Mouse (Mus musculus): ENCODE data around the gene Gm49673.
"Not testable (repeated sequence)": the region's sequence is repeated elsewhere in the genome, so short reads cannot be mapped to it uniquely, and the experiment has no call there.

Gene Gm49673

GRCm38 (mm10) chr17:8147439-8148316 lies at the start of gene Gm49673, which contains the start of gene Rnaset2a:
Gene Gm49673 (minus strand): TSS chr17:8147788.
Gene Rnaset2a (minus strand): TSS chr17:8148097.
- peak; percentile 56 for DNase-seq

DNA sequence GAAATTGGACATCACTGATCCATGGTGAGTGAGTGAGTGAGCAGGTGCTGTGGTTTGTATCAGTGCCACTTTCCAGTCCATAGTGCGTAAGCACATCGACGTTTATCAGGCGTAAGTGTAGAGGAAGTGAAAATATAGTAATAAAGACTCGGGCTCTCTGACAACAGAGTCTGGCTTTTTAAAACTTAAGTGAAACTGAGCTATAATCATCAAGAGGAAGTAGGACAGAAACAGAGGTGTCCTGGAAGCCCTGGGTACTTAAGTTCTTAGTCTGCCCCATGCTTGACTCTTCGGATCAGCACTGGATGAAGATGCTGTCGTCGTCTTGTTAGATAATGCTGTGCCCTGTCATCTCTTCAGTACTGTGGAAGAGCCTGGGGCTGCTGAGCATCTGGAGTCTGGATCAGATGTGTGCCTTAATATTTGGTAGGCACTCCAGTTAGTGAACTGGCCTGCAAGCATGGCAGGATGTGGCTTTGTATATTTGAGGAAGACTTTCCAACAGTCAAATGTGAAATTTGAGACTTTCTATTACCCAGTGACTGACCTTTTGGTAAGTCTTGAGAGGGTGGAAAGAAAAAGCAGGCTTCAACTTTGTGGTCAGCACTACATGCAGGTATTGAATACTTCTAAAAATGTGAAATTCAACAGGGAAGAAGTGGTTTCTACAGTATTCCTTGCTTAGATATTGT lies 48.2 kb upstream of the Gm49673 start:
- no peak for DNase-seq

GRCm38 (mm10) chr17:8193678-8194077 lies 46.1 kb upstream of the Gm49673 start:
- DNase-seq: no peak

- no peak for DNase-seq
Observed at GRCm38 (mm10) chr17:8184217-8184616, 36.6 kb upstream of the Gm49673 start.

GRCm38 (mm10) chr17:8183815-8184214 lies 36.2 kb upstream of the Gm49673 start:
- no peak for DNase-seq

- peak; percentile 7 for DNase-seq
Observed at GRCm38 (mm10) chr17:8177090-8177489, 29.5 kb upstream of the Gm49673 start.

DNA sequence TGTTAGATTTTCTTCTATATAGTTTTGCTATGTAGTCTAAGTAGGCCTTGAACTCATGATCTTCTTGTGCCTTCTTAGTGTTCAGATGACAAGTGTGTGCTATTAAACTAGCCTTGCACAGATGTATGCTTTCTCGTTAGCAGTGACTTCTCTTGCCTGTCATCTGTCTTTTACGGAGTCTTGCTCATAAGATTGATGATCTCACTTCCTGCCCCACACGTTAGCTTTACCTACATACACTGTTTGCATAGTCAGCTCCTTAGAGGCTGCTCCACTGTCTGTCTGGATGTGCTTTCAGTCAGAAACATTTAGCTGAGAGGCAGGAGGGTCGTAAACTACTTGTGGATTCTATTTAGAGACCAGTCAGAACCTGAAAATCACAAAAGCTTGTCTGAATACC lies 23.5 kb upstream of the Gm49673 start:
- no peak for DNase-seq

DNA sequence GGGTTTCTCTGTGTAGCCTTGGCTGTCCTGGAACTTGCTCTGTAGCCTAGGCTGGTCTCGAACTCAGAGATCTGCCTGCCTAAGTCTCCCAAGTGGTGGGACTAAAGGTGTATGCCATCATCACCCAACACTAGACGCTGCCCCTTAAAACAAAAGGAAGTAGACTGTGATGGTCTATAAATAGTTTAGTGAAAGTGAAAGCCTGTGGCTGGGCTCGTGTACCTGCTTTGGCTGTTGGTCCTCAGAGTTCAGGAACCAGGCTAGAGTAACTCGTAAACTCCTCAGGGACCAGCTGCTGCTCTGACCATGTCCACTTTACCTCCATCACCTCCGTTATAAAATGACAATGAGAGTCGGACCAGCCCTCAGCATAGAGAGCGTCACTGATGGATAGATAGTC lies 22.7 kb upstream of the Gm49673 start:
- no peak for DNase-seq

GRCm38 (mm10) chr17:8167436-8167835 lies 19.8 kb upstream of the Gm49673 start:
- not testable (repeated sequence) for DNase-seq

GRCm38 (mm10) chr17:8166454-8166853 lies 18.9 kb upstream of the Gm49673 start:
- not testable (repeated sequence) for DNase-seq

DNA sequence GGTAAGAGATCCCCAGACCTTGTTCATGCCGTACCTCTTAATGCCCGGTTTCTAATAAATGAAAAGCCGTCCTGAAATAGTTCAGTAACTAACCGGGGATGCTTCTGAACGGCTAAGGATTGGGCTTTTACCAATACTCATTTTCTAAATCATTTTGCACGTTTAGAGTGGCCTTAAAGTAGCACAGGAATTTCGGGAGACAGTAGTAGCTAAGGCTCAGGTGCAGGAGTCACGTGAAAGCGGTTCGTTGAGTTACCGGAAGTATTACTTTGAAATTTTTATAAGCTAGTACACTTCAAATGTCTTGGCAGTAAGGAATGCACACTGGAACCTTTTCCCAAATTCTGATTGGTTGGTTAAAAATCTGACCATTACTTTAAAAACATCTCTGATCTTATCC lies 18.4 kb upstream of the Gm49673 start:
- DNase-seq: not testable (repeated sequence)

- DNase-seq: peak; percentile 32
Observed at GRCm38 (mm10) chr17:8165608-8165945, 18.0 kb upstream of the Gm49673 start.

DNA sequence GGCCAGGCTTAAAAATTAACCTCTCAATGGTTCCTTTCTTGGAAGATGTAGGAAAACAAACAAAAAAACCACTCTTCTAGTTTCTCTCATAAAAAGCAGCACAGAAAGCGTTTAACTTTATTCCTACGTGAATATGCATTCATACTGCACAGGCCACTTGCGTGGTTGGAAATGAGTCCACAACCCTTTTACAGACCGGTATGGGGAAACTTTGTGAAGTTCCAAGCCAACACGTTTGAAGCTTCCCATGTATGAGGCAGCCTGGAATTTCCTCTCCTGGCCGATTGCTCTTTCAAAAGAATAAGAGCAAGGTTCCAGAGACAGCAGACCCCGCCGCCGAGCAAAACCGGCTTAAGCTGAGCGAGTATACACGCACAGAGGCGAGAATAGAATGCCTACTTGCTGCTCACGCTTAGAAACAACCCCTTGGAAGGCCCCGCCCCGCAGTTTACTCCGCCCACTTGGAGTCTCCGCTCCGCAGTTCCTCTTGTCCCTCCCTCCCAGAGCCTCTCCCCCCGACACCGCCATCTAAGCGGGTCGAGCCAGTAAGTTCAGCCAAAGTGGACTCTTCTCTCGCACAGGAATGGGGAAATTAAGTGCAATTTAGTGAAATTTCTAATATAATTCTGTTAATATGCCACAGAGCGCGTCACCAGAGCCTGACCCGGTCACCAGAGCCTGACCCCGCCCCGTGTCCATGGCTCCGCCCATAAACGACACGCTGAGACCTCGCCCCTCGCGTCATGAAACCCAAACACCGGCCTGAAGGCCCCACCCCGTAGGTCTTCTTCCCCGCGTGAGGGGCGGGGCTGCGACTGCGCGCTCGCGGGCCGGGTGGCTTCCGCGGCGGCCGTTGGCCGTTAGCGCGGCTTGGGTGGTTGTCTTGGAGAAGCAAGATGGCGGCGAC lies 17.4 kb upstream of the Gm49673 start, which contains the start of gene Fgfr1op:
TSS of gene Fgfr1op (plus strand) at position 801 of the 907 bp plus-strand sequence.
- peak; percentile 15 for DNase-seq

- DNase-seq: peak; percentile 37
Observed at GRCm38 (mm10) chr17:8160969-8161368, 13.4 kb upstream of the Gm49673 start.

GRCm38 (mm10) chr17:8158627-8159026 lies 11.0 kb upstream of the Gm49673 start:
- DNase-seq: not testable (repeated sequence)

GRCm38 (mm10) chr17:8155982-8156381 lies 8.4 kb upstream of the Gm49673 start:
- DNase-seq: not testable (repeated sequence)

GRCm38 (mm10) chr17:8155010-8155409 lies 7.4 kb upstream of the Gm49673 start:
- DNase-seq: not testable (repeated sequence)

- DNase-seq: not testable (repeated sequence)
Observed at GRCm38 (mm10) chr17:8146931-8147330, 657 bp downstream of the Gm49673 start.

GRCm38 (mm10) chr17:8143802-8144673 lies 3.5 kb downstream of the Gm49673 start:
- peak; percentile 27 for DNase-seq

DNA sequence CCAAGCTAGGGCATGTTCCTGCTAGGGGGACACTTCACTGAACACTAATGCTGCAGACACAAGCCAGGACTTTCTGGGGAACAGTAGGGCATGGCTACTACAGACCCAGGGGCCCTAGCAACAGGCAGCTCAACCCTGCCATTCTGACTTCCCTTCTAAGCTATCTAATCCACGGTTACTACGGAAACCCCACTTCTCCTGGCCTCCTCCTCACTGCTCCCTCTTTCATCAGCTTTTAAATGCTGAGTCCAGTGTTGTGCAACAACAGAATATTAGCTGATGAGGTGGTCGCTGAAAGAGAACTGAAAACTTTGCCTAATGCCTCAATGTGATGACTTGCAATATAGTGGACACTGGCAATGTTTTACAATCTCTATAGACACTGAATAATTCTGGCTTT lies 7.4 kb downstream of the Gm49673 start:
- DNase-seq: not testable (repeated sequence)

DNA sequence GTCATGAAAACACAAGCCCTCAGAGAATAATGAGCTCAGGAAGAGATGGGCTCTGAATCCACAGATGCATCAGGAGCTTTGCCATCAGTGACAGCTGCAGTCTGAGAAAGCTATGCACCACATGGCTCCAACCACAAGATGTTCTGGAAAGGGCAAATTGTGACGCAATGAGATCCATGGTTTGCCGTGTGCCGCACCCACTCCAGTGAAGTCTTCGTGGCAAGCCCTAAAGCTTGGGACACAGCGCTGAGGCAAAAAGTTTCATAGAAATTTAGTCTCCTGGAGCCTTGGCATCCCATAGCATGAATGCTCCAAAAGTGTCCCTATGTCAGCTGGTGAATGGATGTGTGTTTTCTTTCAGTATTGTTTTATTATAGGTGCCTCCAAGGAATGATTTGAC lies 9.5 kb downstream of the Gm49673 start:
- DNase-seq: not testable (repeated sequence)

- DNase-seq: not testable (repeated sequence)
Observed at GRCm38 (mm10) chr17:8130849-8131248, 16.7 kb downstream of the Gm49673 start.
